Mouse (Mus musculus): ENCODE data around the gene Igf1. TPM values are rescaled to one million over a fixed set of nuclear protein-coding genes. Genes with fewer than 3 reads are reported as not detected.

Gene Igf1
- polyA plus RNA-seq, 1 experiment from 2014 or later = 30.5 TPM

DNA sequence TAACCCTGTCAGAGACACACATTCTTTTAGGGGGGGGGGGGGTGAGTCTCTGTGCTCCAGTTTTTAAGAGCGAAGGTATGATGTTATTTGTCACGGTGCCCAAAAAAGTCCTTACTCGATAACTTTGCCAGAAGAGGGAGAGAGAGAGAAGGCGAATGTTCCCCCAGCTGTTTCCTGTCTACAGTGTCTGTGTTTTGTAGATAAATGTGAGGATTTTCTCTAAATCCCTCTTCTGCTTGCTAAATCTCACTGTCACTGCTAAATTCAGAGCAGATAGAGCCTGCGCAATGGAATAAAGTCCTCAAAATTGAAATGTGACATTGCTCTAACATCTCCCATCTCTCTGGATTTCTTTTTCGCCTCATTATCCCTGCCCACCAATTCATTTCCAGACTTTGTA, 874 bp downstream of the Igf1 start:
- Histone ChIP-seq H3K27me3 (ENCODE audit: insufficient read depth, low read length) (peaks cover 15% of the 10 kb centered on the region; the same call in 1 of the 2 replicates), H3K9ac (replicated peaks; ENCODE audit: low read length) (no peak overlapping the region), H3K36me3 (ENCODE audit: insufficient read depth, low read length) (no peaks in the 10 kb centered on the region), H3K4me3 (ENCODE audit: low read length) (peak overlapping the region; percentile 59), H3K4me1 (ENCODE audit: insufficient read depth, low read length) (peaks cover 48% of the 10 kb centered on the region), H3K27ac (ENCODE audit: low read length) (peak overlapping the region; percentile 62), H3K9me3 (ENCODE audit: low read length) (no peaks in the 10 kb centered on the region), H3K4me2 (replicated peaks; ENCODE audit: low read depth, low read length) (peak overlapping the region; percentile 80)
- ATAC-seq (ENCODE audit: low FRiP score, low TSS enrichment) = no peak
- WGBS = 26% methylated on average over 6 of the region's 6 CpGs

DNA sequence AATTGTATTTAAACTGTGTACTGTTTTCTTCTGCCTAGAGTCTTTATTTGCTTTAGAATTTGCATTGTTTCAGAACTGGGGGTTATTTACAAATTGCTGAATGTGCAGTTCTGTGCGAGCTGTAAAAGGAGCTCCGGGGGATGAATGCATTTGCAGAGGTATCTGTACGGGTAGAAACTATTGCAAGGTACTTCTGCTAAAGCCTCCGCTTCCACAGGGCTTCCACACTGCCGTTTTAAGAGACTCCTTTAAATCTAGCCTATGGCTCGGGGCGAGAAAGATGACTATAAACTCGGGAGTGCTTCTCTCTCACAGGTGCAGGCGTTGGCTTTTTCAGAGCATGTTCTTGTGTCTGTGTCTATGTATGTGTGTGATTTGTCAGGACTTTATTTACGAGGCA, 1.4 kb downstream of the Igf1 start:
- peaks cover 15% of the 10 kb centered on the region; the same call in 1 of the 2 replicates for H3K27me3 ChIP-seq (ENCODE audit: insufficient read depth, low read length)
- no peak for ATAC-seq (ENCODE audit: low FRiP score, low TSS enrichment)
- peaks cover 48% of the 10 kb centered on the region for H3K4me1 ChIP-seq (ENCODE audit: insufficient read depth, low read length)
- WGBS = 12% methylated on average over 10 of the region's 10 CpGs
- peak overlapping the region; percentile 74 for H3K27ac ChIP-seq (ENCODE audit: low read length)
- H3K9ac ChIP-seq (replicated peaks; ENCODE audit: low read length) = peak overlapping the region; percentile 53
- H3K4me3 ChIP-seq (ENCODE audit: low read length) = peak overlapping the region; percentile 59
- H3K9me3 ChIP-seq (ENCODE audit: low read length) = no peaks in the 10 kb centered on the region
- peak overlapping the region; percentile 80 for H3K4me2 ChIP-seq (replicated peaks; ENCODE audit: low read depth, low read length)
- H3K36me3 ChIP-seq (ENCODE audit: insufficient read depth, low read length) = no peaks in the 10 kb centered on the region

DNA sequence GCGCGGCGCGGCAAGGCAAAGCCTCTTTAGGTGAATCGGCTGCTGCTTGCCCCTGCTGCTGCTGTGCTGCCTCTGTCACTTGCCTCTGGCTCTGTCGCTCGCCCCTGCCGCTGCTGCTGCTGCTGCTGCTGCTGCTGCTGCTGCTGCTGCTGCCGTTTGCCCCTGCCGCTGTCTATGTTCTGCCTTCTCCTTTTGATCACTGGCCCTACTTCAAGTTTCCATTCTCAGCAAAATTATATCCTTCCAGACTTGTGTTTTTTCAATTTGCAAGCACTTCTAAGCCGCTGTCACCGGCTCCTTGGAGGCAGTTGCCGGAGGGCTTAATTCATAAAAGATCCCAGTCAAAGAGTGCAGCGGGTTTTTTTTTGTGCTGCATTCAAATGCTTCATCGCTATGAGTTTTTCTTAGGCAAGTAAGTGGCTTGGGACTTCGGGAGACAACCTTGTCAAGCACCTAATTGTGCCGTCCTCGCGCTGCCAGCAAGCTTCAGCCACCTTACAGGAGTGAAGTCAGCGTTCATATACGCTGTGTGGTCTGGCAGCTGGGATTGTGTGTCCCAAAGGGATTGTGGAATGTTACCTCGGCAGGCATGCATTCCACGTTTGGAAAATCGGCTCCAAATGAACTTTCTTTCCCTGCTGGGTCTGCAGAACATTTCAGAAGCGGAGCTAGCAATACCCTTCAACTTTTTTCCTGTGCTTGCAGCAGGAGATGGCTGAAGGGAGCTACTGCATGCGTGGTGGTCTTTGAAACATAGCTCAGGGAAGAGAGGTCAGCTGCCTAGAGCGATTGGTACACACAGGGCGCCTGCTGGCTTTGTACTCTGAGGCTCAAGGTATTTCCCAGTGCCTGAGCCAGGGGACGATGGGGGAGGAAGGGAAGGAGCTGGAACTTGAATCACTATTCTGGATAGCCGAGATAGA, 2.4 kb downstream of the Igf1 start:
- H3K36me3 ChIP-seq (ENCODE audit: insufficient read depth, low read length) = no peaks in the 10 kb centered on the region
- 2% methylated on average over 30 of the region's 30 CpGs for WGBS
- H3K9me3 ChIP-seq (ENCODE audit: low read length) = no peaks in the 10 kb centered on the region
- H3K4me3 ChIP-seq (ENCODE audit: low read length) = peak overlapping the region; percentile 59
- H3K4me2 ChIP-seq (replicated peaks; ENCODE audit: low read depth, low read length) = peak overlapping the region; percentile 80
- H3K27me3 ChIP-seq (ENCODE audit: insufficient read depth, low read length) = peaks cover 19% of the 10 kb centered on the region
- H3K9ac ChIP-seq (replicated peaks; ENCODE audit: low read length) = peak overlapping the region; percentile 68
- ATAC-seq (ENCODE audit: low FRiP score, low TSS enrichment) = no peak
- peak overlapping the region; percentile 74 for H3K27ac ChIP-seq (ENCODE audit: low read length)
- peaks cover 51% of the 10 kb centered on the region for H3K4me1 ChIP-seq (ENCODE audit: insufficient read depth, low read length)

DNA sequence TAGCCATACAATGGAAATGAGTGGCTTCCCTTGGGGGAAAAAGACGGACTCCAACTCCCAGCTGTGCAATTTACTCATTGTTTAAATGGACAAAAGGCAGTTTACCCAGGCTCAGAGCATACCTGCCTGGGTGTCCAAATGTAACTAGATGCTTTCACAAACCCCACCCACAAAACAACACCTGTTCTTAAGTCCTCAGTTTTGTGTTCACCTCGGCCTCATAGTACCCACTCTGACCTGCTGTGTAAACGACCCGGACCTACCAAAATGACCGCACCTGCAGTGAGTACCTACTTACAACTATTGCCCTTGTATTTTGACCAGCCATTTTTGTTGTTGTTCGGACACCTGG, 3.0 kb downstream of the Igf1 start:
- Histone ChIP-seq H3K4me1 (ENCODE audit: insufficient read depth, low read length) (peaks cover 51% of the 10 kb centered on the region), H3K27ac (ENCODE audit: low read length) (peak overlapping the region; percentile 74; the same call in 1 of the 2 replicates), H3K36me3 (ENCODE audit: insufficient read depth, low read length) (no peaks in the 10 kb centered on the region), H3K9ac (replicated peaks; ENCODE audit: low read length) (peak overlapping the region; percentile 68; the same call in 1 of the 2 replicates), H3K4me3 (ENCODE audit: low read length) (peak overlapping the region; percentile 59), H3K27me3 (ENCODE audit: insufficient read depth, low read length) (peaks cover 13% of the 10 kb centered on the region), H3K9me3 (ENCODE audit: low read length) (no peaks in the 10 kb centered on the region), H3K4me2 (replicated peaks; ENCODE audit: low read depth, low read length) (peak overlapping the region; percentile 80)
- whole genome bisulfite sequencing = 57% methylated on average over 6 of the region's 6 CpGs
- ATAC-seq (ENCODE audit: low FRiP score, low TSS enrichment) = no peak

DNA sequence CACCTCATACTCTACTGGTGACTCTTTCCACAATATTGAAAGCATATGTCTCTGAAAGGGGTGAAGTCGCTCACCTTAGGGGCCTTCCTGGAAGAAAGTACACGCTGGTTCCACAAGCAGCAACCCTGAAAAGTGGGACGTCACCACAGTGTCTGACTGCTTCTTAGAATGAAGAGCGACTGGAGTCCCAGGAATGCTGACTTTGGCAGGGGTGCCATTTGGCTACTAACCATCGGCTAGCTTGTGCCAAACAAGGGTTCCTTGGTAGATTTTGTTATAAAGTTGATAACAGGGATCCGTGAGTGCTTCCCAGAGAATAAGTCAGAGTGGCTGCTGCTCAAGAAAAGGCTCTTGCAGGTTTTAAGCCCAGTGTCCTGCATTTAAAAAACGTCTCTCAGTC, 4.8 kb downstream of the Igf1 start:
- peaks cover 5% of the 10 kb centered on the region for H3K27me3 ChIP-seq (ENCODE audit: insufficient read depth, low read length)
- H3K4me1 ChIP-seq (ENCODE audit: insufficient read depth, low read length) = peaks cover 53% of the 10 kb centered on the region
- H3K9ac ChIP-seq (replicated peaks; ENCODE audit: low read length) = no peak overlapping the region
- no peaks in the 10 kb centered on the region for H3K9me3 ChIP-seq (ENCODE audit: low read length)
- H3K27ac ChIP-seq (ENCODE audit: low read length) = no peak overlapping the region
- no peak for ATAC-seq (ENCODE audit: low FRiP score, low TSS enrichment)
- H3K4me3 ChIP-seq (ENCODE audit: low read length) = no peak overlapping the region
- no peaks in the 10 kb centered on the region for H3K36me3 ChIP-seq (ENCODE audit: insufficient read depth, low read length)
- peak overlapping the region; percentile 14; the same call in 1 of the 2 replicates for H3K4me2 ChIP-seq (replicated peaks; ENCODE audit: low read depth, low read length)
- 21% methylated on average over 7 of the region's 7 CpGs for WGBS

DNA sequence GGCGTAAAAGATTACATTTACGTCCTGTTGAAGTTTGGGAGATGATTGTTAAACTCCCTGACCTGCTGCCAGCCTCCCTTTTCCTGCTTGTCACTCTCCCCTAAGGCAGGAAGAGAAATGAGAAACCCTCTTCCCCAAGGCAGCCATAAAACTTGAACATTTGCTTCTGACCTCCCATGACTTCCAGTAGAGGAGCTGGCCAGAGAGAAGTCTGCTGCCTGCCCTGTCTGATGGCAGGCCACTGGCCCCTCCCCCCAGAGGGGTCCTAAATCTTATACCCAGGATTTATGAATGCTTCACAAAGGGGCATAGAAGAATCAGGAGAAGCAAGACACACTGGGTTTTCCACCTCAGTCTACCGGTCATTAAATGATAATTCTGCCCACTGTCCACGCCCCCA, 5.3 kb downstream of the Igf1 start:
- H3K4me1 ChIP-seq (ENCODE audit: insufficient read depth, low read length) = peaks cover 50% of the 10 kb centered on the region
- H3K27ac ChIP-seq (ENCODE audit: low read length) = no peak overlapping the region
- H3K4me2 ChIP-seq (replicated peaks; ENCODE audit: low read depth, low read length) = 0 out of 2 replicates have a peak overlapping the region, but pooled peaks have one; percentile 14
- no peak overlapping the region for H3K4me3 ChIP-seq (ENCODE audit: low read length)
- peaks cover 5% of the 10 kb centered on the region for H3K27me3 ChIP-seq (ENCODE audit: insufficient read depth, low read length)
- no peaks in the 10 kb centered on the region for H3K9me3 ChIP-seq (ENCODE audit: low read length)
- H3K36me3 ChIP-seq (ENCODE audit: insufficient read depth, low read length) = no peaks in the 10 kb centered on the region
- peak; percentile 62 for ATAC-seq (ENCODE audit: low FRiP score, low TSS enrichment)
- no peak overlapping the region for H3K9ac ChIP-seq (replicated peaks; ENCODE audit: low read length)
- WGBS = 21% methylated on average over 4 of the region's 4 CpGs

DNA sequence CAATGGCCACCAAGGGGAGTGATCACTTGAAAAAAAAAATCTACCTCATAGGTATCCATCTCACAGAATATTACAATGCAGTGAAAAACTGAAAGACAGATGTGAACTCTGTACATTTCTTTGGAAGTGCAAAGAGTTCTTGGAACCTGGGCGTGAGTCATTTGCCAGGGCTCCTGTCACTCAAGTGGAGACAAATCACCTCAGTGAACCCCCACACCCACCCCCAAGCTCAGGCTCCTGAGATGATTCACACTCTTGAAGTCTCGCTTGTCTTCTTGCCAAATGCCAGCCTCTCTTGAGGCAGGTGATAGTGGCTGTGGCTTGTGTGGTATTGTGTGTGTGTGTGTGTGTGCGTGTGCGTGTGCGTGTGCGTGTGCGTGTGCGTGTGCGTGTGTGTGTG, 7.6 kb downstream of the Igf1 start:
- Histone ChIP-seq H3K4me1 (ENCODE audit: insufficient read depth, low read length) (peaks cover 36% of the 10 kb centered on the region), H3K4me2 (replicated peaks; ENCODE audit: low read depth, low read length) (no peak overlapping the region), H3K9me3 (ENCODE audit: low read length) (no peaks in the 10 kb centered on the region), H3K36me3 (ENCODE audit: insufficient read depth, low read length) (no peaks in the 10 kb centered on the region), H3K27ac (ENCODE audit: low read length) (no peak overlapping the region), H3K27me3 (ENCODE audit: insufficient read depth, low read length) (peaks cover 6% of the 10 kb centered on the region), H3K9ac (replicated peaks; ENCODE audit: low read length) (no peak overlapping the region), H3K4me3 (ENCODE audit: low read length) (no peak overlapping the region)
- WGBS = 88% methylated on average over 9 of the region's 9 CpGs
- ATAC-seq (ENCODE audit: low FRiP score, low TSS enrichment) = no peak

DNA sequence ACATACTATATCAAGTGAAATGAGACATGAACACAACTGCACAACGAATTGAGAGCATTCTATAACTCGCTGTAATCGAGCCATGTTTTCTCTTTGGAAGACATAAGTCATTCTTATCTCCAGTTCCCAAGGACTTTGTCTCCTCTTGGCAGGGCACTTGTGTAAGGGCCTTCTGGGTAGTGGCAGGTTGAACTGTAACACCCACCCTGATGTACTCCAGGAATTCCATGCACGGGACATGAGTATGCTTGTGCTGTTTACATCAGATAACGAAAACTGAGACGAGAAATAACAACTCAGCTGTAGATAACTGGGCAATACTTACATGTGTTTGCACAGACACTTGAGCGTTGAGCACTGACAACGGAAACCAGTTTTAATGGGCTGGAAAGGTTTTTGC, 8.4 kb downstream of the Igf1 start:
- peaks cover 33% of the 10 kb centered on the region for H3K4me1 ChIP-seq (ENCODE audit: insufficient read depth, low read length)
- 0 out of 2 replicates have a peak overlapping the region, but pooled peaks have one; percentile 1 for H3K4me2 ChIP-seq (replicated peaks; ENCODE audit: low read depth, low read length)
- H3K9ac ChIP-seq (replicated peaks; ENCODE audit: low read length) = no peak overlapping the region
- no peaks in the 10 kb centered on the region for H3K9me3 ChIP-seq (ENCODE audit: low read length)
- no peak overlapping the region for H3K27ac ChIP-seq (ENCODE audit: low read length)
- 0 out of 2 replicates have a peak, but pooled peaks have one; percentile 32 for ATAC-seq (ENCODE audit: low FRiP score, low TSS enrichment)
- WGBS = 9% methylated on average over 8 of the region's 8 CpGs
- peaks cover 10% of the 10 kb centered on the region for H3K27me3 ChIP-seq (ENCODE audit: insufficient read depth, low read length)
- H3K4me3 ChIP-seq (ENCODE audit: low read length) = no peak overlapping the region
- no peaks in the 10 kb centered on the region for H3K36me3 ChIP-seq (ENCODE audit: insufficient read depth, low read length)

DNA sequence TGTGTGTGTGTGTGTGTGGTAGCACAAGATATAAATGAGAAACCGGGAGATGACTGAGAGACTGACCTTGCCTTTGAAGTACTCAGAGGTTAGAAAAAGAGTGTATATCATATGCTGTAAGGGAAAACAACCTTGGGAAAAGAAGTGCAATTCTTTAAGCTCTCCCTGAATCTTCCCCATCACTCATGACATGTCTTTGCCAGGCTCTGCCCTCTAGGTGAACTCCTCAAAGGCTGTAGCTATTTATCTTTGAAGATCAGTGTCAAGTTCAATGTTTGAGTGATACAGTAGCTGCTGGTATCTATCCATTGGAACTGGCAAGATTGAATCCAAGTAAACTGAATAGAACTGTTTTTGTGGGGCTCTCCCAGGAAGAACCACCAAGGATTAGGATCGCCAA, 9.2 kb downstream of the Igf1 start:
- H3K36me3 ChIP-seq (ENCODE audit: insufficient read depth, low read length) = no peaks in the 10 kb centered on the region
- H3K9ac ChIP-seq (replicated peaks; ENCODE audit: low read length) = no peak overlapping the region
- ATAC-seq (ENCODE audit: low FRiP score, low TSS enrichment) = peak; percentile 59; the same call in 1 of the 2 replicates
- no peak overlapping the region for H3K4me3 ChIP-seq (ENCODE audit: low read length)
- peaks cover 33% of the 10 kb centered on the region for H3K4me1 ChIP-seq (ENCODE audit: insufficient read depth, low read length)
- WGBS = 18% methylated on average over 2 of the region's 2 CpGs
- H3K27ac ChIP-seq (ENCODE audit: low read length) = no peak overlapping the region
- no peak overlapping the region for H3K4me2 ChIP-seq (replicated peaks; ENCODE audit: low read depth, low read length)
- no peaks in the 10 kb centered on the region for H3K9me3 ChIP-seq (ENCODE audit: low read length)
- H3K27me3 ChIP-seq (ENCODE audit: insufficient read depth, low read length) = peaks cover 10% of the 10 kb centered on the region

DNA sequence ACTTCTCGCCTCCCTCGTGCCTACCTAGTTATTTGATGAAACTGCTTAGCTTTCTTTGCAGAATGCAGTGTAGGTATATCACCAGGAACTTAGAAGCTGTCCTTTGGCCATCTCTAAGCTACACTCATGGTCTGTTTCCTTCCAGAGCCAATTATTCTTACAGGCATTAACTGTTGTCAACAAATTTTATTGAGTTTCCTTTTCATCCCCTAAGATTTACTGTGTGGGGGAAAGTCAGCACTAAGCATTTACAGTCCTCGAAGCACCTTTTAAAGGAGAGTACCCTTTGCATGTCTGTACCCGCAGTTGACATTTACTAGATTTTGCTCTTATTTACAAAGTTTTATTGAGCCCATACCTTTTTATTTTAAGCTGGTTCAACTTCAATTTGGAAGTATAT, 9.6 kb downstream of the Igf1 start:
- Histone ChIP-seq H3K27me3 (ENCODE audit: insufficient read depth, low read length) (peaks cover 10% of the 10 kb centered on the region), H3K36me3 (ENCODE audit: insufficient read depth, low read length) (no peaks in the 10 kb centered on the region), H3K4me2 (replicated peaks; ENCODE audit: low read depth, low read length) (no peak overlapping the region), H3K27ac (ENCODE audit: low read length) (no peak overlapping the region), H3K9me3 (ENCODE audit: low read length) (no peaks in the 10 kb centered on the region), H3K4me3 (ENCODE audit: low read length) (no peak overlapping the region), H3K9ac (replicated peaks; ENCODE audit: low read length) (no peak overlapping the region), H3K4me1 (ENCODE audit: insufficient read depth, low read length) (peaks cover 36% of the 10 kb centered on the region)
- 0 out of 2 replicates have a peak, but pooled peaks have one; percentile 16 for ATAC-seq (ENCODE audit: low FRiP score, low TSS enrichment)
- WGBS = 19% methylated on average over 4 of the region's 4 CpGs
